Mouse (Mus musculus) erythroblast, embryonic 14.5 days (primary cell): ENCODE data around the gene Bcl2l10. TPM values are rescaled to one million over a fixed set of nuclear protein-coding genes. Genes with fewer than 3 reads are reported as not detected.
"Not testable (repeated sequence)": the region's sequence is repeated elsewhere in the genome, so short reads cannot be mapped to it uniquely, and the experiment has no call there.

Experiments
- H3K27me3 ChIP-seq: 2 replicates; pipeline ENCODE4 v1.6.1; 2012; ENCODE audit warnings: inconsistent platforms; ENCODE audit not compliant: control insufficient read depth
- H3K36me3 ChIP-seq: 2 replicates; pipeline ENCODE4 v1.6.1; 2012; ENCODE audit warnings: mild to moderate bottlenecking, inconsistent platforms; ENCODE audit not compliant: control insufficient read depth
- H3K4me1 ChIP-seq: 2 replicates; pipeline ENCODE4 v1.6.1; 2012; ENCODE audit warnings: inconsistent platforms; ENCODE audit not compliant: control insufficient read depth
- H3K4me3 ChIP-seq: replicated peaks from 2 replicates; pipeline ENCODE3; 2012; ENCODE audit warnings: moderate library complexity, mild to moderate bottlenecking, inconsistent platforms
- H3K9me3 ChIP-seq: 2 replicates; pipeline ENCODE4 v1.6.1; 2012; ENCODE audit warnings: low read length, inconsistent platforms, mixed read lengths; ENCODE audit not compliant: control insufficient read depth
- GATA1 ChIP-seq: IDR thresholded peaks from 2 replicates; pipeline ENCODE4 v1.6.1; 2012; ENCODE audit warnings: low read length, inconsistent platforms, mixed read lengths
- TAL1 ChIP-seq: IDR thresholded peaks from 3 replicates; pipeline ENCODE4 v1.6.1; 2012; ENCODE audit warnings: low read length, inconsistent platforms, mixed read lengths
- polyA plus RNA-seq: library from polyadenylated mRNA; stranded (reverse); fragments of >175 nt; gene quantifications from 2 replicates; pipeline ENCODE4 v1.2.3, GENCODE M21; 2012

The Bcl2l10 gene
- polyA plus RNA-seq, 1 experiment, result not detected

DNA sequence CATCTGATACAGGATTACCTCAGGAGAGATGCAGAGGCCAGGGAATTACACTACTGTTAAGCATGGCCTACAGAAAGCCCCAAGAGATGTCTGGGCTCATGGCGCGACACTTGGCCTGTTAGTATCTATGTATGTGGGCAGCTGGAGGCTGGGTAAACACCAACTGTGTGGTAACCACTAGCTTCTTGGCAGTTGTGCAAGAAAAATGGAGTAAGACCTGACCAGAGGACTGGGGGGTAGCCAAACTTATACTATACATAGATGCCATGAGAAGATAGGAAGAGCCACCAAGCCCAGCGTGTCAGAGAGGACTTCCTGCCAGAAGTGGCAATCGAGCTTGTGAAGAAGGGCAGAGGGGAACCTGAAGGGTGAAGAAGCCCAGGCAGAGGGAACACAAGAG, 14.6 kb downstream of the Bcl2l10 start:
- no peaks in the 10 kb centered on the region for H3K4me1 ChIP-seq
- H3K4me3 ChIP-seq, result no peak overlapping the region
- no peak for TF ChIP-seq TAL1
- no peak for TF ChIP-seq GATA1
- no peaks in the 10 kb centered on the region for H3K9me3 ChIP-seq
- no peaks in the 10 kb centered on the region for H3K36me3 ChIP-seq
- no peaks in the 10 kb centered on the region for H3K27me3 ChIP-seq

DNA sequence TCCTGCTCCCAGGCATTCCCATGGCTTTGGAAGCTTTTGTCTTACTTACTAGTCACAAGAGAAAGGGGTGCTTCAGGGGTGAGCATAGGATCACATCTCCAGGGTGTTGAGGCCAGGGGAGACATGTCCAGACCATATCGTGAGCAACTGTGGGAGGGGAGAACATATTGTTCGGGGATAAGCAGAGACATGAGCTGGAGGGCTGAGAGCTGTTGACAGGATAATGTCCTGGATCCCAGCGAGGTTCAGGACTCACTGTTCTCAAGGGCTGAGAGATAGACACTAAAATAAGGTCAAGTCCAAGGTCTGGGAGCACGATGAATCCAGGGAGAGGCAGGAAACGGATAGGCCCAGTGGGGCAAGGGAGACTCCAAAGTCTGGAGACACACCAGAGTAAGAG, 15.4 kb downstream of the Bcl2l10 start:
- Histone ChIP-seq H3K4me3 (no peak overlapping the region), H3K4me1 (no peaks in the 10 kb centered on the region), H3K27me3 (no peaks in the 10 kb centered on the region), H3K36me3 (no peaks in the 10 kb centered on the region), H3K9me3 (no peaks in the 10 kb centered on the region)
- TF ChIP-seq TAL1, result no peak
- no peak for TF ChIP-seq GATA1

DNA sequence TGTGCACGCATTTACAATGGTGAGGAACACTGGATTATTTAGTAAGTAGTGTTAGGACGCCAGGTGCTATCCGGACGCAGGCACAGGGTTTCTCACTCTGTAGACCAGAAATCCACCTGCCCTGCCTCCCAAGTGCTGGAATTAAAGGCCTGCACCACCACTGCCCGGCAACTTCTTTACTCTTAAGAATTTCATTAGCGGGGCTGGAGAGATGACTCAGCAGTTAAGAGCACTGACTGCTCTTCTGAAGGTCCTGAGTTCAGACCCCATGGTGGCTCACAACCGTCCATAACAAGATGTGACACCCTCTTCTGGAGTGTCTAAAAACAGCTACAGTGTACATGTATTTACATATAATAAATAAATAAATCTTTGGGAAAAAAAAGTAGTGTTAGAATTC, 16.1 kb downstream of the Bcl2l10 start:
- H3K27me3 ChIP-seq, H3K36me3 ChIP-seq, H3K9me3 ChIP-seq, H3K4me1 ChIP-seq, H3K4me3 ChIP-seq: not testable (repeated sequence)

DNA sequence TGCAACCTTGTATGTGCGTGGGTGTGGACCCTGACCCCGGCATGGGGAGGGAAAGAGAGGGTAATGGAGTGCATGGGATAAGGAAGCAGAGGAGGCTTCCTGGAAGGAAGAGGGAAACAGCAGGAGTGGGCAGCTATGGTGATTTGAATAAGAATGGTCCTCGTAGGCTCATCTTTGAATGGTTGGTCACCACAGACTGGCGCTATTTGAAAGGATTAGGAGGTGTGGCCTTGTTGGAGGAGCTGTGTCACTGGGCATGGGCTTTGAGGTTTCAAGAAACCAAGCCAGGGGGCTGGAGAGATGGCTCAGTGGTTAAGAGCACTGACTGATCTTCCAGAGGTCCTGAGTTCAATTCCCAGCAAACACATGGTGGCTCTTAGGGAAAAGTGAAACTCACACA, 17.6 kb downstream of the Bcl2l10 start:
- Histone ChIP-seq H3K27me3 (no peaks in the 10 kb centered on the region), H3K9me3 (no peaks in the 10 kb centered on the region), H3K36me3 (no peaks in the 10 kb centered on the region), H3K4me1 (no peaks in the 10 kb centered on the region), H3K4me3 (no peak overlapping the region)
- TF ChIP-seq GATA1, result no peak
- TF ChIP-seq TAL1, result no peak

DNA sequence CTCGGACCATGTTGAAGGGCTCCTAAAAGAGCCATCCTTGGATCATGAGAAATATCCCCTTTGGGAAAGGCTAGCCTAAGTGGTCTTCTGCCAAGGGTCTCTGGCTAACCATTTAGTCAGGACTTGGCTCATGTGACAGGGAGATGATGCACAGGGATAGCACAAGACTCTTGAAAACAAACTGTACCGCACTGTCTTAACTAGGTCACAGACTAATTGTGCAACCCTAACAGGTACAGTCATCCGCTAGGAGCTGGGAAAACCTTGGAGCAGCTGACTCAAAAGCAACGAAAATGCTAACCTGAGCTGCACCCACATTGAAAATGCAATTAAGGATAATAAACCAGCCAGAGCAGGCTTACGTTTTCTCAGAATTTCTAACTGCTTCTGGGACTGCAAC, 18.6 kb downstream of the Bcl2l10 start:
- H3K9me3 ChIP-seq, result no peaks in the 10 kb centered on the region
- TF ChIP-seq GATA1 (no peak), TAL1 (no peak)
- H3K4me3 ChIP-seq, result no peak overlapping the region
- H3K4me1 ChIP-seq, result no peaks in the 10 kb centered on the region
- no peaks in the 10 kb centered on the region for H3K27me3 ChIP-seq
- H3K36me3 ChIP-seq, result no peaks in the 10 kb centered on the region

DNA sequence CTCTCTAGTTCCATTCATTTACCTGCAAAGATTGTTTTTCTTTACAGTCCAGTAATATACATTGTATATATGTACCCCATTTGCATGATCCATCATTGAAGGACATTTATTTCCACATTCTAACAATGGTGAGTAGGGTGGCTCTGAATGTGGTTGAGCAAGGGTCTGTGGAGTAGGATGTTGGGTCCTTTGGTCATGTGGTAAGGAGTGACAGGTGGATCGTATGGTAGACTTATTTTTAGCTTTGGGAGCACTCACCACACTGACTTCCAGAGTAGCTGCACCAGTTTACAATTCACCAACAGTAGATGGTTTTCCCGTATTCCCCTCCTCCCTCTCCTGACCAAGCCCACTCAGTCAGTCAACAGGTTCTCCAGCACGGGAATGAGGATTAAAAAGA, 21.2 kb downstream of the Bcl2l10 start:
- no peaks in the 10 kb centered on the region for H3K36me3 ChIP-seq
- no peaks in the 10 kb centered on the region for H3K4me1 ChIP-seq
- no peak overlapping the region for H3K4me3 ChIP-seq
- no peaks in the 10 kb centered on the region for H3K9me3 ChIP-seq
- TF ChIP-seq TAL1, result no peak
- no peak for TF ChIP-seq GATA1
- H3K27me3 ChIP-seq, result no peaks in the 10 kb centered on the region

DNA sequence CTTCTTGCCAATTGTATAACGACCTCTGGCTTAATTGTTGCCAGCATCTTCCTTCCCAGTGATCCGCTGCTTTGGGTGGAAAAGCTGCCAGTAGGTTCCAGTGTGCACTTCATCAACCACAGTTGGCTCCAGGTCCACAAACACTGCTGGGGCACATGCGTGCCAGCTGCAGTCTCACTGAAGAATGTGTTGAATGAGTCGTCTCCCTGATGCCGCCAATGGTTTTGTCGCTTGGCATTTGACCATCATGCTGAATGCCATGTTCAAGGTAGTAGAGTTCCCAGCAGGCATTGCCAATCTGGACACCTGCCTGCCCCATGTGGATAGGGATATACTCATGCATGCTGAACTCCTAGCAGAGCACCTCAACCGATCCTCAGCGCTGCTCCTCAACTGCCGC, 28.0 kb downstream of the Bcl2l10 start:
- no peak overlapping the region for H3K4me3 ChIP-seq
- H3K4me1 ChIP-seq, result no peaks in the 10 kb centered on the region
- H3K36me3 ChIP-seq, result no peaks in the 10 kb centered on the region
- TF ChIP-seq GATA1 (no peak), TAL1 (no peak)
- peaks cover 8% of the 10 kb centered on the region for H3K9me3 ChIP-seq
- no peaks in the 10 kb centered on the region for H3K27me3 ChIP-seq

DNA sequence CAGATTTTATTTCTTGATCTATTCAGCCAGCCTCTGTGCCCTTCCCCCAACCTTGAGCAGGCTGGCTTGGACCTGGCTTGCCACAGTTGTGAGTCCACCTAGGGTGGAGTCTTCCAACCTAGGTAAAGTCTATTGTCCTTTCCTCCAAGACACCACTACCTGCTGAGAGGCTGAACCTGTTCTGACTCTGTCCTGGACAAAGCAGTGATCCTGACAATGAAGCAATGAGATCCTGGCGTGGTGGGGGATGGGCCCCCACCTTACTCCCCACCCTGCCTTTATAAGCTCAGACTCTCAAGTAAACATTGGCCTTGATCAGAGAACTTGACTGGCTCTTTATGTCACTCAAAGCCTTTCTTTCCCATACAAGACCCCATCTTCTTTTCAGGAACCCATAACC, 28.9 kb downstream of the Bcl2l10 start:
- no peaks in the 10 kb centered on the region for H3K27me3 ChIP-seq
- H3K36me3 ChIP-seq, result no peaks in the 10 kb centered on the region

DNA sequence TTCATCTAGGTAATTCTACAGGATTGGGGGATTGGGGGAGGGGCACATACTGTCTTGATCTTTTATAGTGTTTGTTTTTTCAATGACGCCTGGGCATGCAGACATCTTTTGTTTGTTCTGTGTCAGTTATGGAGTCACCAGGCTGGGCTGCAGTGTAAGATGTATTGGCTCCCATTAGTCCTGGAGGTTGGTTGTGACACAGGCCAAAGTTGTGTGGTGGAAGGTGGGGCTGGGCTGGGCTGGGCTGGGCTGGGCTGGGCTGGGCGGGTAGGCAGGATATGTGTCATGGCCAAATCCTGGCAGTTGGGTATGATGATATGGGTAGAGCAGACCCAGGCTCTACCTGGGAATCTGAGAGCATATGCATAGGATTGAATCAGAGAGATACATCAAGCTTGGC, 31.2 kb downstream of the Bcl2l10 start:
- Histone ChIP-seq H3K27me3 (no peaks in the 10 kb centered on the region), H3K36me3 (no peaks in the 10 kb centered on the region), H3K4me3 (no peak overlapping the region), H3K4me1 (no peaks in the 10 kb centered on the region), H3K9me3 (peaks cover 8% of the 10 kb centered on the region)
- no peak for TF ChIP-seq GATA1
- no peak for TF ChIP-seq TAL1

More for the DNA sequence above, 28.9 kb downstream of the Bcl2l10 start:
- Histone ChIP-seq H3K4me3 (no peak overlapping the region), H3K4me1 (no peaks in the 10 kb centered on the region), H3K9me3 (peaks cover 8% of the 10 kb centered on the region)
- no peak for TF ChIP-seq TAL1
- TF ChIP-seq GATA1, result no peak

DNA sequence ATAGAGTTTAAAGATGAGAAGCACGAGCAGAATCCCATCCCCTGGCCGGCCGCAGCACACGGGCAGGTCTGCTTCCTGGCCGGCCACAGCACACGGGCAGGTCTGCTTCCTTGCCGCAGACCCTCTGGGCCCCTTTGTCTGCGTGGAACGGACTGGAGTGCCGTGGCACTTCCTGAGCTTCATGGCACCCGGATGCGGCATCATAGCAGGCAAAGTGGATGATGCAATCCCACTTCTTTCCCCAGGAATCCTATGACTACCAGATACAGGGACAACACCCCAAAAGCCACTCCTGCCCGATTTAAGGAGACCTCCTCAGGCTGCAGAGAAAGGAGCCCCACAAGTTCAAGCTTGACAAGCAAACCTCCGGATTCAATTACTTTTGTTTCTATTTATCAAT, 35.3 kb downstream of the Bcl2l10 start:
- no peaks in the 10 kb centered on the region for H3K27me3 ChIP-seq
- no peaks in the 10 kb centered on the region for H3K9me3 ChIP-seq
- H3K4me3 ChIP-seq, result no peak overlapping the region
- TF ChIP-seq GATA1, result no peak
- no peak for TF ChIP-seq TAL1
- peaks cover 10% of the 10 kb centered on the region for H3K36me3 ChIP-seq
- H3K4me1 ChIP-seq, result no peaks in the 10 kb centered on the region
